Mouse (Mus musculus): ENCODE data around the gene Tubb4a. TPM values are rescaled to one million over a fixed set of nuclear protein-coding genes. Genes with fewer than 3 reads are reported as not detected.
A peak's percentile ranks its signal among the peaks of the same experiment; 100 is the strongest.

Tubb4a gene
- polyA plus RNA-seq, 1 experiment from 2014 or later, result 362 TPM

GRCm38 (mm10) chr17:57105181-57106034 lies 17.8 kb upstream of the Tubb4a start, which contains the start of gene Tnfsf9:
Gene Tnfsf9, plus strand, starts transcription at chr17:57105325.
- Histone ChIP-seq H3K9ac (ENCODE audit: low read depth, low read length) (peak within 1 kb of the TSS; percentile 73), H3K9me3 (ENCODE audit: control insufficient read depth, low read length) (no peaks in the 10 kb centered on the region), H3K4me1 (ENCODE audit: control insufficient read depth, insufficient read depth, low read depth, low read length) (peaks cover 10% of the 10 kb centered on the region; the same call in 1 of the 2 replicates), H3K4me3 (ENCODE audit: low read length) (peak within 1 kb of the TSS; percentile 72), H3K4me2 (ENCODE audit: low read length) (peak within 1 kb of the TSS; percentile 82), H3K36me3 (ENCODE audit: control insufficient read depth, insufficient read depth, low read length) (no peaks in the 10 kb centered on the region), H3K27me3 (replicated peaks; ENCODE audit: control insufficient read depth, insufficient read depth, low read length) (no peaks in the 10 kb centered on the region), H3K27ac (ENCODE audit: low read depth, low read length) (0 out of 2 replicates have a peak within 1 kb of the TSS, but pooled peaks have one; percentile 14)
- under 1% methylated on average over 52 of the region's 61 CpGs for WGBS
- peak; percentile 84 for ATAC-seq

GRCm38 (mm10) chr17:57104496-57104895 lies 16.9 kb upstream of the Tubb4a start:
- Histone ChIP-seq H3K9me3 (ENCODE audit: control insufficient read depth, low read length) (no peaks in the 10 kb centered on the region), H3K36me3 (ENCODE audit: control insufficient read depth, insufficient read depth, low read length) (no peaks in the 10 kb centered on the region), H3K4me2 (ENCODE audit: low read length) (peak overlapping the region; percentile 82), H3K4me3 (ENCODE audit: low read length) (peak overlapping the region; percentile 72), H3K9ac (ENCODE audit: low read depth, low read length) (peak overlapping the region; percentile 73), H3K27ac (ENCODE audit: low read depth, low read length) (no peak overlapping the region), H3K27me3 (replicated peaks; ENCODE audit: control insufficient read depth, insufficient read depth, low read length) (no peaks in the 10 kb centered on the region), H3K4me1 (ENCODE audit: control insufficient read depth, insufficient read depth, low read depth, low read length) (peaks cover 10% of the 10 kb centered on the region; the same call in 1 of the 2 replicates)
- WGBS, result 34% methylated on average over 4 of the region's 4 CpGs
- ATAC-seq, result peak; percentile 22; the same call in 1 of the 2 replicates

- Histone ChIP-seq H3K27me3 (replicated peaks; ENCODE audit: control insufficient read depth, insufficient read depth, low read length) (no peaks in the 10 kb centered on the region), H3K4me2 (ENCODE audit: low read length) (no peak overlapping the region), H3K27ac (ENCODE audit: low read depth, low read length) (no peak overlapping the region), H3K4me1 (ENCODE audit: control insufficient read depth, insufficient read depth, low read depth, low read length) (peaks cover 10% of the 10 kb centered on the region; the same call in 1 of the 2 replicates), H3K36me3 (ENCODE audit: control insufficient read depth, insufficient read depth, low read length) (no peaks in the 10 kb centered on the region), H3K4me3 (ENCODE audit: low read length) (no peak overlapping the region), H3K9ac (ENCODE audit: low read depth, low read length) (no peak overlapping the region), H3K9me3 (ENCODE audit: control insufficient read depth, low read length) (no peaks in the 10 kb centered on the region)
- ATAC-seq, result no peak
- WGBS, result 91% methylated on average over 2 of the region's 2 CpGs
Observed at GRCm38 (mm10) chr17:57102276-57102675, 14.7 kb upstream of the Tubb4a start.

GRCm38 (mm10) chr17:57099629-57100325 lies 12.2 kb upstream of the Tubb4a start:
- ATAC-seq, result no peak
- Histone ChIP-seq H3K36me3 (ENCODE audit: control insufficient read depth, insufficient read depth, low read length) (no peaks in the 10 kb centered on the region), H3K27me3 (replicated peaks; ENCODE audit: control insufficient read depth, insufficient read depth, low read length) (0 out of 2 replicates have a peak, but pooled peaks cover 2% of the 10 kb centered on the region), H3K4me1 (ENCODE audit: control insufficient read depth, insufficient read depth, low read depth, low read length) (peaks cover 15% of the 10 kb centered on the region; the same call in 1 of the 2 replicates), H3K9ac (ENCODE audit: low read depth, low read length) (no peak overlapping the region), H3K4me2 (ENCODE audit: low read length) (no peak overlapping the region), H3K27ac (ENCODE audit: low read depth, low read length) (no peak overlapping the region), H3K9me3 (ENCODE audit: control insufficient read depth, low read length) (no peaks in the 10 kb centered on the region), H3K4me3 (ENCODE audit: low read length) (no peak overlapping the region)
- WGBS, result 7% methylated on average over 10 of the region's 10 CpGs

GRCm38 (mm10) chr17:57098321-57098720 lies 10.7 kb upstream of the Tubb4a start:
- Histone ChIP-seq H3K4me1 (ENCODE audit: control insufficient read depth, insufficient read depth, low read depth, low read length) (peaks cover 10% of the 10 kb centered on the region; the same call in 1 of the 2 replicates), H3K36me3 (ENCODE audit: control insufficient read depth, insufficient read depth, low read length) (no peaks in the 10 kb centered on the region), H3K9ac (ENCODE audit: low read depth, low read length) (no peak overlapping the region), H3K27me3 (replicated peaks; ENCODE audit: control insufficient read depth, insufficient read depth, low read length) (0 out of 2 replicates have a peak, but pooled peaks cover 2% of the 10 kb centered on the region), H3K9me3 (ENCODE audit: control insufficient read depth, low read length) (no peaks in the 10 kb centered on the region), H3K4me3 (ENCODE audit: low read length) (no peak overlapping the region), H3K27ac (ENCODE audit: low read depth, low read length) (no peak overlapping the region), H3K4me2 (ENCODE audit: low read length) (no peak overlapping the region)
- no peak for ATAC-seq
- 86% methylated on average over 5 of the region's 5 CpGs for WGBS

GRCm38 (mm10) chr17:57096623-57096920 lies 9.0 kb upstream of the Tubb4a start:
- Histone ChIP-seq H3K36me3 (ENCODE audit: control insufficient read depth, insufficient read depth, low read length) (no peaks in the 10 kb centered on the region), H3K9me3 (ENCODE audit: control insufficient read depth, low read length) (no peaks in the 10 kb centered on the region), H3K4me3 (ENCODE audit: low read length) (peak overlapping the region; percentile 18), H3K4me1 (ENCODE audit: control insufficient read depth, insufficient read depth, low read depth, low read length) (peaks cover 10% of the 10 kb centered on the region; the same call in 1 of the 2 replicates), H3K9ac (ENCODE audit: low read depth, low read length) (no peak overlapping the region), H3K4me2 (ENCODE audit: low read length) (peak overlapping the region; percentile 54), H3K27ac (ENCODE audit: low read depth, low read length) (no peak overlapping the region), H3K27me3 (replicated peaks; ENCODE audit: control insufficient read depth, insufficient read depth, low read length) (0 out of 2 replicates have a peak, but pooled peaks cover 2% of the 10 kb centered on the region)
- 2% methylated on average over 11 of the region's 11 CpGs for WGBS
- ATAC-seq, result peak; percentile 82

GRCm38 (mm10) chr17:57095855-57096622 lies 8.5 kb upstream of the Tubb4a start:
- Histone ChIP-seq H3K9ac (ENCODE audit: low read depth, low read length) (0 out of 2 replicates have a peak overlapping the region, but pooled peaks have one; percentile 8), H3K27me3 (replicated peaks; ENCODE audit: control insufficient read depth, insufficient read depth, low read length) (0 out of 2 replicates have a peak, but pooled peaks cover 2% of the 10 kb centered on the region), H3K4me2 (ENCODE audit: low read length) (peak overlapping the region; percentile 54), H3K4me1 (ENCODE audit: control insufficient read depth, insufficient read depth, low read depth, low read length) (peaks cover 10% of the 10 kb centered on the region; the same call in 1 of the 2 replicates), H3K36me3 (ENCODE audit: control insufficient read depth, insufficient read depth, low read length) (no peaks in the 10 kb centered on the region), H3K4me3 (ENCODE audit: low read length) (peak overlapping the region; percentile 18), H3K27ac (ENCODE audit: low read depth, low read length) (no peak overlapping the region), H3K9me3 (ENCODE audit: control insufficient read depth, low read length) (no peaks in the 10 kb centered on the region)
- 1% methylated on average over 18 of the region's 19 CpGs for WGBS
- peak; percentile 89 for ATAC-seq

- no peak for ATAC-seq
- Histone ChIP-seq H3K36me3 (ENCODE audit: control insufficient read depth, insufficient read depth, low read length) (no peaks in the 10 kb centered on the region), H3K27ac (ENCODE audit: low read depth, low read length) (no peak overlapping the region), H3K9ac (ENCODE audit: low read depth, low read length) (no peak overlapping the region), H3K27me3 (replicated peaks; ENCODE audit: control insufficient read depth, insufficient read depth, low read length) (0 out of 2 replicates have a peak, but pooled peaks cover 2% of the 10 kb centered on the region), H3K9me3 (ENCODE audit: control insufficient read depth, low read length) (no peaks in the 10 kb centered on the region), H3K4me2 (ENCODE audit: low read length) (no peak overlapping the region), H3K4me3 (ENCODE audit: low read length) (no peak overlapping the region), H3K4me1 (ENCODE audit: control insufficient read depth, insufficient read depth, low read depth, low read length) (peaks cover 10% of the 10 kb centered on the region; the same call in 1 of the 2 replicates)
- WGBS, result 96% methylated on average over 3 of the region's 3 CpGs
Observed at GRCm38 (mm10) chr17:57094222-57094621, 6.6 kb upstream of the Tubb4a start.
